Mouse (Mus musculus) bone marrow macrophage, adult 2 months (primary cell): Measurements from ENCODE around the gene Dnah17. TPM values are rescaled to one million over a fixed set of nuclear protein-coding genes. Genes with fewer than 3 reads are reported as not detected.

Experiments
- H3K27ac ChIP-seq: 2 replicates; pipeline ENCODE4 v1.5.1; 2012; ENCODE audit warnings: low read depth, low read length; ENCODE audit not compliant: insufficient read depth
- H3K4me1 ChIP-seq: 2 replicates; pipeline ENCODE4 v1.6.1; 2012; ENCODE audit warnings: low read length; ENCODE audit not compliant: control insufficient read depth, insufficient read depth
- H3K4me3 ChIP-seq: 2 replicates; pipeline ENCODE4 v1.5.1; 2012; ENCODE audit warnings: mild to moderate bottlenecking, low read length, moderate library complexity; ENCODE audit not compliant: insufficient read depth
- CTCF ChIP-seq: IDR thresholded peaks from 2 replicates; pipeline ENCODE4 v1.5.1; 2012; ENCODE audit warnings: low read depth, mild to moderate bottlenecking, low read length, moderate library complexity
- POLR2A ChIP-seq: IDR thresholded peaks from 2 replicates; pipeline ENCODE4 v1.6.1; 2012; ENCODE audit warnings: mild to moderate bottlenecking, low read depth, low read length, borderline replicate concordance
- polyA plus RNA-seq: library from polyadenylated mRNA; stranded (reverse); fragments of >200 nt; gene quantifications from 2 replicates; pipeline ENCODE4 v1.2.4, GENCODE M21; 2012; ENCODE audit not compliant: missing spikeins, insufficient read depth, insufficient read length

The Dnah17 gene
- polyA plus RNA-seq, 1 experiment: 0.29 TPM

GRCm38 (mm10) chr11:118095004-118095403, 35.4 kb downstream of the Dnah17 start:
- TF ChIP-seq POLR2A: no peak
- TF ChIP-seq CTCF: no peak
- H3K27ac ChIP-seq: no peak overlapping the region
- peaks cover 7% of the 10 kb centered on the region for H3K4me1 ChIP-seq
- no peak overlapping the region for H3K4me3 ChIP-seq

- Histone ChIP-seq H3K27ac (no peak overlapping the region), H3K4me3 (no peak overlapping the region), H3K4me1 (peaks cover 7% of the 10 kb centered on the region)
- TF ChIP-seq POLR2A (no peak), CTCF (peak; percentile 51; the same call in 1 of the 2 replicates)
These were observed 39.3 kb downstream of the Dnah17 start for GRCm38 (mm10) chr11:118091002-118091670.

GRCm38 (mm10) chr11:118088896-118089295, 41.5 kb downstream of the Dnah17 start:
- Histone ChIP-seq H3K27ac (no peak overlapping the region), H3K4me1 (no peaks in the 10 kb centered on the region), H3K4me3 (no peak overlapping the region)
- TF ChIP-seq CTCF: no peak

DNA sequence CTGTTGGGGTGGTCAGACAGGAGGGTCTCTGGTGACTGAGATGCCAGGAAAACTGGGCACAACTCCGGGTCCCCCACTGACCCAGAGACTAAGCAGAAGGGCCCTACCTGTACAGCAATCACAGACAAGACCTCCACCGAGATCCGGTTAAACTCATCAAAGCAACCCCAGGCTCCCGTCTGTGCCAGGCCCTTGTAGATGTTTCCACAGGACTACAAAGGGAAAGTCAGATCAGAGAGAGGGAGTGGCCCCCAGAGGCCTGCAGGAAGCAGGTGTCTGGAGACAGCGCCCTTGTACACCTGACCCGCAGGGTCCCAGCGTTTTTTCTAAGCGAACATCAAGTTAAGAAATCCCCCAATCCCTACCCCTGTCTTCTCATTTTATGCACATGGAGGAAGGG, 44.5 kb downstream of the Dnah17 start:
- no peak for TF ChIP-seq CTCF
- no peak for TF ChIP-seq POLR2A
- H3K4me3 ChIP-seq: no peak overlapping the region
- no peaks in the 10 kb centered on the region for H3K4me1 ChIP-seq
- no peak overlapping the region for H3K27ac ChIP-seq

GRCm38 (mm10) chr11:118085176-118085575, 45.3 kb downstream of the Dnah17 start:
- no peaks in the 10 kb centered on the region for H3K4me1 ChIP-seq
- no peak overlapping the region for H3K27ac ChIP-seq
- no peak overlapping the region for H3K4me3 ChIP-seq
- TF ChIP-seq POLR2A (no peak), CTCF (no peak)

DNA sequence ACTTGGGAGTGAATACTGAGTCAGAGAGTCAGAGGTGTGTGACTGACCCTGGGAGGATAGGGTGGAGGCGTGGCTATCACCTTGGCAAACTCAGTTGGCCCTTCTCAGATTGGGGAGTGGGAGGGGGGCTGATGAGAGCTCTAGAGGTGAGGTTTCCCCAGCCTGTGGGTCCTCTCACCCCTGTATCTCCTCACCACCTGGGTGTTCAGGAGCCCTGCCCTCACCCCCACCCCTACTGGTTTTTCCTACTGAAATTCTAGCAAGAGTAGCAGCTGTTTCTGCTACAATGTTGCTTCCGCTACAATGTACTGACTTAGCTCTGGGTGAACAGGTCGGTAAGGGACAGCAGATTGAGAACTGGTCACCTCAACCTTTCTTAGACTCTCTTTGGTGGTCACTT, 46.2 kb downstream of the Dnah17 start:
- no peak overlapping the region for H3K4me3 ChIP-seq
- H3K27ac ChIP-seq: no peak overlapping the region
- TF ChIP-seq CTCF: no peak
- no peak for TF ChIP-seq POLR2A
- H3K4me1 ChIP-seq: no peaks in the 10 kb centered on the region

- TF ChIP-seq CTCF (peak; percentile 79), POLR2A (no peak)
- Histone ChIP-seq H3K4me1 (no peaks in the 10 kb centered on the region), H3K27ac (no peak overlapping the region)
These were observed 46.6 kb downstream of the Dnah17 start for GRCm38 (mm10) chr11:118083811-118084210.

DNA sequence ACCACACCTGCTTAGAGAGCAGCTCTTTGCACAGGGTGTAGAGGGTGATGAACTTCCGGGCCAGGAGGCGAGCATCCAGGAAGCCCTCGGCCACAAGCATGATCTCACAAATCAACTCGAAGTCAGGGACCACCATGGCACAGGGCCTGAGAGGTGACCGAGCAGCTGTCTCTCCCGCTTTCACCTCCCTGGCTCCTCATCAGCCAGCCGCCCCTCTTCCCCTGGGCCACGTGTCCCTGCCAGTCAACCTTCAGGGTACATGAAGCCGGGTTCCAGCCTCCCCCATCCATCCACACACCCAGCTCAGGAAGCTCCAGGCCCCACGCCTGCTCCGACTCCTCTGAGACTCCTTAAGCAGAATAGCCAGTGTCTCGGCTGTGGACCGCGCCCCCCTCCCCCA, 48.1 kb downstream of the Dnah17 start:
- Histone ChIP-seq H3K4me1 (no peaks in the 10 kb centered on the region), H3K27ac (no peak overlapping the region), H3K4me3 (no peak overlapping the region)
- TF ChIP-seq POLR2A (no peak), CTCF (no peak)

More at GRCm38 (mm10) chr11:118083811-118084210, 46.6 kb downstream of the Dnah17 start:
- no peak overlapping the region for H3K4me3 ChIP-seq

DNA sequence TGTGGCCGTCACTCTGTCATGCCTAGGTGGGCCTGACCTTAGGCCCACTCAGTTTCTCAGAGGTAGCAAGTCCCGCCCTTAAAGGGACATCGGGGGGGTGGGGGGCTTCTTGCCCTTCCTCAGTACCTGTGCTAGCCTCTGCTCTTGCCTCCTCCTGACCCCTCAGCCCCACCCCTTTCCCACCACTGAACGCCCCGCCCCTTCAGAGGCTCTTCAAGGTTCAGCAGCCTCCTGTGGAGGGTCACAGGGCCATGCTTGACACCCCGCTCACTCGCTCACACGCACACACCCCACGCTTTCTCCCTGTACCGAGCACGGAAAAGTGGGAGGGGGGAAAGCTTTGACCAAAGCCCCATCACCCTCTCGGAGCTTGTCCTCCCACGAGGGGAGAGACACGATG, 50.7 kb downstream of the Dnah17 start:
- H3K27ac ChIP-seq: no peak overlapping the region
- H3K4me3 ChIP-seq: no peak overlapping the region
- TF ChIP-seq POLR2A (no peak), CTCF (no peak)
- no peaks in the 10 kb centered on the region for H3K4me1 ChIP-seq

DNA sequence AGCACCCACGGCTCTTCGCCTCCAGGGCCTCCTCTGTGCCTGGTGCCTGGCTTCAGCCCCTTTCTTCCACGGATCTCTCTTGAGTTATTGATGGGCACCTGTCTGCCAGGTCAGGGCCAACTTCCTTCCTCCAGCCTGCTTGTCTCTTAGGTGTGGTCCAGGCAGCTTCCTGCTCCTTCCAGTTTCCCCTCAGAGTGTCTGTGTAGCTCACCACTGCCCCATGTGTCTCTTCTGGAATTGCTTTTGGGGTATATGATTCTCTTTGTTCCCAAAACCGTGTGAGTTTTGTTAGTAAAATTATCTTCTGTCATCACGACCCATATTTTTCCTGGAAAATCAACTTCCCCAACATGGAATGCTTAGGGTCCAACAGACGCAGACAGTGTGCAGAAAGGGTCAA, 53.5 kb downstream of the Dnah17 start:
- TF ChIP-seq CTCF (no peak), POLR2A (no peak)
- H3K27ac ChIP-seq: no peak overlapping the region
- no peak overlapping the region for H3K4me3 ChIP-seq
- H3K4me1 ChIP-seq: no peaks in the 10 kb centered on the region
